Comparison of ENCODE assay signal across 15 mouse cellular contexts in genomic region chr11:36990895-36991294, GRCm38 (mm10).
DNase-seq lines count a peak whose midpoint lies in the region; ATAC-seq lines count a peak whose summit lies in the region.
"Had no signal": no experiment of that assay in that cellular context is flagged by ENCODE, and none has a peak within 500 bp of the region (broad histone marks: within the 10 kb centered on the region; RNA-seq: fewer than 3 reads in every experiment).

No protein-coding gene starts in this region.

- H3K4me3 ChIP-seq in heart, embryonic 16.5 days (ENCODE audit: low read length) = no peak overlapping the region
- H3K4me3 ChIP-seq in kidney, embryonic 15.5 days (replicated peaks) = no peak overlapping the region
- H3K4me3 ChIP-seq: left cerebral cortex, adult 2 months; limb, embryonic 15.5 days; midbrain, embryonic 13.5 days had no signal

- no peak overlapping the region for H3K4me2 ChIP-seq in heart, embryonic 16.5 days (ENCODE audit: low read depth, low read length)
- no peak overlapping the region for H3K4me2 ChIP-seq in kidney, embryonic 15.5 days
- H3K4me2 ChIP-seq: hindbrain, embryonic 14.5 days; limb, embryonic 15.5 days; midbrain, embryonic 13.5 days had no signal

- H3K27me3 ChIP-seq in heart, embryonic 16.5 days (ENCODE audit: control insufficient read depth, insufficient read depth, low read length) = no peaks in the 10 kb centered on the region
- no peaks in the 10 kb centered on the region; the same call in 1 of the 2 replicates for H3K27me3 ChIP-seq in kidney, embryonic 15.5 days
- H3K27me3 ChIP-seq: limb, embryonic 15.5 days; midbrain, embryonic 13.5 days had no signal

- H3K27ac ChIP-seq in heart, embryonic 16.5 days (ENCODE audit: low read length) = no peak overlapping the region
- H3K27ac ChIP-seq in kidney, embryonic 15.5 days = no peak overlapping the region
- H3K27ac ChIP-seq: hindbrain, embryonic 14.5 days; left cerebral cortex, adult 2 months; limb, embryonic 15.5 days; midbrain, embryonic 13.5 days had no signal

- H3K9me3 ChIP-seq in heart, embryonic 16.5 days (replicated peaks; ENCODE audit: control insufficient read depth, low read length) = no peaks in the 10 kb centered on the region
- H3K9me3 ChIP-seq in kidney, embryonic 15.5 days (replicated peaks) = no peaks in the 10 kb centered on the region
- H3K9me3 ChIP-seq: limb, embryonic 15.5 days; midbrain, embryonic 13.5 days had no signal

- WGBS in heart, embryonic 16.5 days = 47% methylated on average over 3 of the region's 3 CpGs
- 39% methylated on average over 3 of the region's 3 CpGs for WGBS in kidney, embryonic 15.5 days

- H3K9ac ChIP-seq in heart, embryonic 16.5 days (ENCODE audit: low read length) = no peak overlapping the region
- no peak overlapping the region for H3K9ac ChIP-seq in kidney, embryonic 15.5 days
- H3K9ac ChIP-seq: hindbrain, embryonic 14.5 days; limb, embryonic 15.5 days; midbrain, embryonic 13.5 days had no signal

- ATAC-seq in heart, embryonic 16.5 days (replicated peaks; ENCODE audit: extremely low read depth, insufficient read depth, low FRiP score) = 0 out of 2 replicates have a peak, but pooled peaks have one; percentile 28
- ATAC-seq in kidney, embryonic 15.5 days (replicated peaks; ENCODE audit: low FRiP score) = peak; percentile 56; the same call in 1 of the 2 replicates
- no peak for ATAC-seq in megakaryocyte-erythroid progenitor cell, adult 5-6 weeks (replicated peaks; ENCODE audit: low FRiP score, low TSS enrichment, poor library complexity, severe bottlenecking)
- ATAC-seq: midbrain, embryonic 13.5 days had no signal

- DNase-seq in gastrocnemius, postnatal 10 days = peak; percentile 3
- DNase-seq in gastrocnemius, postnatal 4 days (ENCODE audit: low spot score in 2 of 2) = no peak
- peak; percentile 6 for DNase-seq in Muller cell, postnatal 12 days (ENCODE audit: inconsistent ontology term)
- no peak for DNase-seq in cerebellum, adult 9-10 months
- DNase-seq in thymus, postnatal 10 days (ENCODE audit: low spot score in 2 of 2) = no peak
- DNase-seq: B cell, adult 2 months; cerebellum, adult 2 months; right cerebral cortex, postnatal 14 days had no signal

- H3K4me1 ChIP-seq in heart, embryonic 16.5 days (ENCODE audit: control insufficient read depth, insufficient read depth, low read length) = no peaks in the 10 kb centered on the region
- H3K4me1 ChIP-seq in kidney, embryonic 15.5 days = 0 out of 2 replicates have a peak, but pooled peaks cover 3% of the 10 kb centered on the region

- H3K36me3 ChIP-seq in heart, embryonic 16.5 days (ENCODE audit: control insufficient read depth, insufficient read depth) = no peaks in the 10 kb centered on the region
- H3K36me3 ChIP-seq in kidney, embryonic 15.5 days = no peaks in the 10 kb centered on the region
- H3K36me3 ChIP-seq: limb, embryonic 15.5 days; midbrain, embryonic 13.5 days had no signal

Comparison
In these comparisons a context has a peak if more than half of its experiments do, and no peak if none do; other contexts are left out.
1. DNase-seq: peak in gastrocnemius, postnatal 10 days (single experiment) and Muller cell, postnatal 12 days (single experiment); none in gastrocnemius, postnatal 4 days (0 of 2), cerebellum, adult 9-10 months (single experiment) and thymus, postnatal 10 days (0 of 2).